Mouse (Mus musculus): ENCODE measurements around the gene Entpd1. TPM values are rescaled to one million over a fixed set of nuclear protein-coding genes. Genes with fewer than 3 reads are reported as not detected.

The Entpd1 gene
- total RNA-seq, 4 experiments from 2014 or later = 5.8 to 9.9 (median 8.2) TPM

Other genes starting within 250 kb of the Entpd1 start
- 100 to 1,000 TPM; 169 to 173 (median 171) TPM for gene Sorbs1, start 98.6 kb upstream of the Entpd1 start, total RNA-seq (2022)
- 1 to 10 TPM; 1.4 to 4.0 (median 1.7) TPM for gene Aldh18a1, start 23.9 kb upstream of the Entpd1 start, total RNA-seq (2022)
- 1 to 10 TPM; 1.1 to 2.2 (median 1.6) TPM for gene Tctn3, start 133 bp upstream of the Entpd1 start, total RNA-seq (2022)
- not detected for gene Cc2d2b, start 136.4 kb downstream of the Entpd1 start, total RNA-seq (2022)
- gene Ccnj, start 218.9 kb downstream of the Entpd1 start, total RNA-seq (2022) = 1 to 10 TPM; 2.0 to 3.3 (median 2.8) TPM